Mouse (Mus musculus) embryonic fibroblast, embryonic 13.5 days (primary cell): ENCODE results near the gene Lama4. TPM values are rescaled to one million over a fixed set of nuclear protein-coding genes. Genes with fewer than 3 reads are reported as not detected.

Source experiments
- H3K27ac ChIP-seq: 2 replicates; pipeline ENCODE4 v1.5.1; 2012; ENCODE audit warnings: low read length, control low read depth, inconsistent platforms; ENCODE audit not compliant: insufficient read depth
- H3K4me1 ChIP-seq: 2 replicates; pipeline ENCODE4 v1.6.1; 2011; ENCODE audit warnings: low read length; ENCODE audit not compliant: control insufficient read depth, insufficient read depth
- H3K4me3 ChIP-seq: 2 replicates; pipeline ENCODE4 v1.5.1; 2011; ENCODE audit warnings: mild to moderate bottlenecking, control low read depth, low read length; ENCODE audit not compliant: insufficient read depth
- CTCF ChIP-seq: IDR thresholded peaks from 2 replicates; pipeline ENCODE4 v1.5.1; 2011; ENCODE audit warnings: mild to moderate bottlenecking, control low read depth, low read length, moderate library complexity, borderline replicate concordance; ENCODE audit not compliant: insufficient read depth
- POLR2A ChIP-seq: IDR thresholded peaks from 2 replicates; pipeline ENCODE4 v1.6.1; 2011; ENCODE audit warnings: low read depth, mild to moderate bottlenecking, control low read depth, low read length, moderate library complexity
- polyA plus RNA-seq: library from polyadenylated mRNA; stranded (reverse); fragments of >200 nt; gene quantifications from 2 replicates; pipeline ENCODE4 v1.2.4, GENCODE M21; 2011; ENCODE audit warnings: low read depth; ENCODE audit not compliant: missing spikeins, insufficient read length

Lama4 gene
- polyA plus RNA-seq, 1 experiment, result 177 TPM

- Histone ChIP-seq H3K27ac (no peak overlapping the region), H3K4me1 (peaks cover 3% of the 10 kb centered on the region), H3K4me3 (no peak overlapping the region)
- TF ChIP-seq POLR2A (no peak), CTCF (no peak)
These were observed 79.2 kb downstream of the Lama4 start for GRCm38 (mm10) chr10:39044476-39044995.

- no peak overlapping the region for H3K4me3 ChIP-seq
- TF ChIP-seq CTCF (no peak), POLR2A (no peak)
These were observed 79.8 kb downstream of the Lama4 start for GRCm38 (mm10) chr10:39045111-39045510.

GRCm38 (mm10) chr10:39047775-39048174 is 82.5 kb downstream of the Lama4 start:
- Histone ChIP-seq H3K4me3 (no peak overlapping the region), H3K4me1 (peaks cover 3% of the 10 kb centered on the region), H3K27ac (no peak overlapping the region)
- no peak for TF ChIP-seq CTCF
- no peak for TF ChIP-seq POLR2A

More at GRCm38 (mm10) chr10:39045111-39045510, 79.8 kb downstream of the Lama4 start:
- H3K27ac ChIP-seq, result no peak overlapping the region
- peaks cover 3% of the 10 kb centered on the region for H3K4me1 ChIP-seq

- Histone ChIP-seq H3K4me3 (no peak overlapping the region), H3K27ac (no peak overlapping the region), H3K4me1 (no peaks in the 10 kb centered on the region)
- TF ChIP-seq CTCF, result no peak
- no peak for TF ChIP-seq POLR2A
These were observed 84.4 kb downstream of the Lama4 start for GRCm38 (mm10) chr10:39049581-39050294.

GRCm38 (mm10) chr10:39056050-39056449 is 90.7 kb downstream of the Lama4 start:
- no peak for TF ChIP-seq POLR2A
- no peak for TF ChIP-seq CTCF
- no peak overlapping the region for H3K4me3 ChIP-seq

GRCm38 (mm10) chr10:39064732-39065131 is 99.4 kb downstream of the Lama4 start:
- H3K4me1 ChIP-seq, result no peaks in the 10 kb centered on the region
- H3K4me3 ChIP-seq, result no peak overlapping the region
- no peak overlapping the region for H3K27ac ChIP-seq
- TF ChIP-seq POLR2A, result no peak
- TF ChIP-seq CTCF, result peak; percentile 44

More at GRCm38 (mm10) chr10:39056050-39056449, 90.7 kb downstream of the Lama4 start:
- no peaks in the 10 kb centered on the region for H3K4me1 ChIP-seq
- no peak overlapping the region for H3K27ac ChIP-seq

- TF ChIP-seq CTCF (no peak), POLR2A (no peak)
- H3K4me3 ChIP-seq, result no peak overlapping the region
- no peak overlapping the region for H3K27ac ChIP-seq
- H3K4me1 ChIP-seq, result no peaks in the 10 kb centered on the region
These were observed 100.1 kb downstream of the Lama4 start for GRCm38 (mm10) chr10:39065449-39065848.

GRCm38 (mm10) chr10:39066061-39066460 is 100.7 kb downstream of the Lama4 start:
- no peaks in the 10 kb centered on the region for H3K4me1 ChIP-seq
- H3K4me3 ChIP-seq, result no peak overlapping the region
- TF ChIP-seq POLR2A (no peak), CTCF (no peak)
- H3K27ac ChIP-seq, result no peak overlapping the region

- H3K4me1 ChIP-seq, result no peaks in the 10 kb centered on the region
- no peak overlapping the region for H3K4me3 ChIP-seq
- no peak overlapping the region for H3K27ac ChIP-seq
- no peak for TF ChIP-seq POLR2A
- no peak for TF ChIP-seq CTCF
These were observed 101.6 kb downstream of the Lama4 start for GRCm38 (mm10) chr10:39066962-39067361.

GRCm38 (mm10) chr10:39072048-39072447 is 106.7 kb downstream of the Lama4 start:
- no peak overlapping the region for H3K27ac ChIP-seq
- no peaks in the 10 kb centered on the region for H3K4me1 ChIP-seq
- H3K4me3 ChIP-seq, result no peak overlapping the region
- no peak for TF ChIP-seq CTCF
- no peak for TF ChIP-seq POLR2A
